Mouse (Mus musculus) intestine, postnatal 0 days (tissue): ENCODE results near the gene E2f1. TPM values are rescaled to one million over a fixed set of nuclear protein-coding genes. Genes with fewer than 3 reads are reported as not detected.

Experiments
- ATAC-seq: fragments of 200-750 bp; cut with Nextera tagmentation; 2 replicates; pipeline ENCODE4 v1.8.0; 2017; ENCODE audit warnings: mild to moderate bottlenecking, moderate TSS enrichment, moderate library complexity
- H3K27ac ChIP-seq: fragments of 300-500 bp; sonication (generic); 2 replicates; pipeline ENCODE4 v1.5.1; 2014; ENCODE audit warnings: mild to moderate bottlenecking, low read depth, low read length, moderate library complexity
- H3K27me3 ChIP-seq: fragments of 300-500 bp; sonication (generic); replicated peaks from 2 replicates; pipeline ENCODE4 v1.6.1; 2014; ENCODE audit warnings: low read length, mixed read lengths; ENCODE audit not compliant: control insufficient read depth, insufficient read depth
- H3K36me3 ChIP-seq: fragments of 300-500 bp; sonication (generic); 2 replicates; pipeline ENCODE4 v1.6.1; 2014; ENCODE audit warnings: mild to moderate bottlenecking, moderate library complexity; ENCODE audit not compliant: control insufficient read depth, insufficient read depth
- H3K4me1 ChIP-seq: fragments of 300-500 bp; sonication (generic); replicated peaks from 2 replicates; pipeline ENCODE4 v1.6.1; 2014; ENCODE audit warnings: antibody characterized with exemption, low read length, mixed read lengths; ENCODE audit not compliant: control insufficient read depth, insufficient read depth
- H3K4me2 ChIP-seq: fragments of 300-500 bp; sonication (generic); replicated peaks from 2 replicates; pipeline ENCODE4 v1.6.1; 2014; ENCODE audit warnings: low read depth, mild to moderate bottlenecking, moderate library complexity
- H3K4me3 ChIP-seq: fragments of 300-500 bp; sonication (generic); 2 replicates; pipeline ENCODE4 v1.5.1; 2014; ENCODE audit warnings: low read depth, low read length
- H3K9ac ChIP-seq: fragments of 300-500 bp; sonication (generic); 2 replicates; pipeline ENCODE4 v1.6.1; 2014; ENCODE audit warnings: mild to moderate bottlenecking, low read depth, low read length
- H3K9me3 ChIP-seq: fragments of 300-500 bp; sonication (generic); 2 replicates; pipeline ENCODE4 v1.6.1; 2016; ENCODE audit warnings: mixed run types; ENCODE audit not compliant: control insufficient read depth
- CTCF ChIP-seq: sonication (generic); IDR thresholded peaks from 2 replicates; pipeline ENCODE4 v1.5.1; 2016; ENCODE audit warnings: low read depth, mild to moderate bottlenecking, control low read depth, antibody characterized with exemption, moderate library complexity
- WGBS: fragments of 180-500 bp; shearing (Covaris S2); extraction: QIAGEN DNeasy Blood & Tissue Kit; methylation state at CpG from one replicate; pipeline ENCODE4 v1.1.7; 2014; 5-methylcytosine and 5-hydroxymethylcytosine counted together
- polyA plus RNA-seq: library from polyadenylated mRNA; unstranded; fragments of >200 nt; fragmentation: Nextera tagmentation; extraction: Ambion mirVana; gene quantifications from 2 replicates; pipeline ENCODE4 v1.2.1, GENCODE M21; 2015

E2f1 gene
- polyA plus RNA-seq, 1 experiment from 2014 or later: 5.9 TPM

GRCm38 (mm10) chr2:154600586-154600985, 30.9 kb upstream of the E2f1 start:
- Histone ChIP-seq H3K4me1 (0 out of 2 replicates have a peak, but pooled peaks cover 4% of the 10 kb centered on the region), H3K36me3 (peaks cover 4% of the 10 kb centered on the region; the same call in 1 of the 2 replicates), H3K9me3 (no peaks in the 10 kb centered on the region), H3K9ac (no peak overlapping the region), H3K27ac (no peak overlapping the region), H3K4me3 (no peak overlapping the region), H3K4me2 (no peak overlapping the region), H3K27me3 (no peaks in the 10 kb centered on the region)
- 58% methylated on average over 6 of the region's 6 CpGs for WGBS
- TF ChIP-seq CTCF: peak; percentile 39
- no peak for ATAC-seq

- WGBS: 89% methylated on average over 3 of the region's 3 CpGs
- Histone ChIP-seq H3K9me3 (no peaks in the 10 kb centered on the region), H3K9ac (no peak overlapping the region), H3K36me3 (peaks cover 28% of the 10 kb centered on the region), H3K4me3 (no peak overlapping the region), H3K27me3 (no peaks in the 10 kb centered on the region), H3K4me1 (no peaks in the 10 kb centered on the region), H3K27ac (no peak overlapping the region), H3K4me2 (no peak overlapping the region)
- ATAC-seq: no peak
- TF ChIP-seq CTCF: no peak
Measured at GRCm38 (mm10) chr2:154597399-154597798, 27.7 kb upstream of the E2f1 start.

GRCm38 (mm10) chr2:154595775-154596174, 26.1 kb upstream of the E2f1 start:
- WGBS: 85% methylated on average over 5 of the region's 5 CpGs
- Histone ChIP-seq H3K4me1 (no peaks in the 10 kb centered on the region), H3K27ac (no peak overlapping the region), H3K36me3 (peaks cover 36% of the 10 kb centered on the region), H3K4me2 (no peak overlapping the region), H3K9me3 (no peaks in the 10 kb centered on the region), H3K27me3 (no peaks in the 10 kb centered on the region), H3K4me3 (no peak overlapping the region), H3K9ac (no peak overlapping the region)
- no peak for ATAC-seq
- TF ChIP-seq CTCF: no peak

GRCm38 (mm10) chr2:154593025-154593424, 23.3 kb upstream of the E2f1 start:
- TF ChIP-seq CTCF: peak; percentile 80
- WGBS: 69% methylated on average over 3 of the region's 3 CpGs
- no peak overlapping the region for H3K9ac ChIP-seq
- ATAC-seq: 0 out of 2 replicates have a peak, but pooled peaks have one; percentile 31
- H3K9me3 ChIP-seq: no peaks in the 10 kb centered on the region
- H3K36me3 ChIP-seq: peaks cover 50% of the 10 kb centered on the region
- H3K4me3 ChIP-seq: no peak overlapping the region
- no peak overlapping the region for H3K4me2 ChIP-seq
- no peaks in the 10 kb centered on the region for H3K4me1 ChIP-seq
- H3K27ac ChIP-seq: no peak overlapping the region
- no peaks in the 10 kb centered on the region for H3K27me3 ChIP-seq

GRCm38 (mm10) chr2:154591239-154591638, 21.5 kb upstream of the E2f1 start:
- TF ChIP-seq CTCF: no peak
- WGBS: 73% methylated on average over 3 of the region's 3 CpGs
- Histone ChIP-seq H3K27me3 (no peaks in the 10 kb centered on the region), H3K4me2 (no peak overlapping the region), H3K27ac (no peak overlapping the region), H3K9me3 (no peaks in the 10 kb centered on the region), H3K9ac (no peak overlapping the region), H3K4me1 (no peaks in the 10 kb centered on the region), H3K4me3 (no peak overlapping the region), H3K36me3 (peaks cover 67% of the 10 kb centered on the region)
- ATAC-seq: no peak

GRCm38 (mm10) chr2:154589051-154589450, 19.4 kb upstream of the E2f1 start:
- whole genome bisulfite sequencing: 90% methylated on average over 4 of the region's 4 CpGs
- Histone ChIP-seq H3K9me3 (no peaks in the 10 kb centered on the region), H3K36me3 (peaks cover 50% of the 10 kb centered on the region), H3K9ac (no peak overlapping the region), H3K27me3 (no peaks in the 10 kb centered on the region), H3K27ac (no peak overlapping the region), H3K4me1 (no peaks in the 10 kb centered on the region), H3K4me3 (no peak overlapping the region), H3K4me2 (no peak overlapping the region)
- ATAC-seq: no peak
- no peak for TF ChIP-seq CTCF

GRCm38 (mm10) chr2:154586405-154586804, 16.7 kb upstream of the E2f1 start:
- H3K4me1 ChIP-seq: no peaks in the 10 kb centered on the region
- H3K9me3 ChIP-seq: no peaks in the 10 kb centered on the region
- WGBS: 82% methylated on average over 5 of the region's 5 CpGs
- H3K4me3 ChIP-seq: no peak overlapping the region
- no peak overlapping the region for H3K4me2 ChIP-seq
- no peak overlapping the region for H3K9ac ChIP-seq
- TF ChIP-seq CTCF: peak; percentile 69
- no peak for ATAC-seq
- no peak overlapping the region for H3K27ac ChIP-seq
- no peaks in the 10 kb centered on the region for H3K27me3 ChIP-seq
- H3K36me3 ChIP-seq: peaks cover 31% of the 10 kb centered on the region
